Mouse (Mus musculus) erythroid progenitor cell, adult 5-6 weeks (primary cell): ENCODE data around the gene Olfr65. TPM values are rescaled to one million over a fixed set of nuclear protein-coding genes. Genes with fewer than 3 reads are reported as not detected.

ENCODE experiments used
- total RNA-seq, 2 experiments: library from RNA; stranded (forward) in 1 of 2; stranded (reverse) in 1 of 2; fragments of 150-400 nt in 1 of 2; fragments of 186-747, 209-891 nt in 1 of 2; gene quantifications; 2 replicates each; pipeline versions ENCODE4 v1.2.3 to v1.2.4; 2015 to 2017; ENCODE audit warnings: low replicate concordance in 2 of 2

Gene Olfr65
- total RNA-seq, 2 experiments from 2014 or later = not detected

Other genes starting within 250 kb of the Olfr65 start
Only the 30 nearest of the 34 such genes appear.
- gene Olfr624, start 232.3 kb upstream of the Olfr65 start, total RNA-seq (2015; ENCODE audit: low replicate concordance) = not detected in 2 replicates
- under 0.01 and 0.13 TPM in 2 replicates for gene Olfr624, start 232.3 kb upstream of the Olfr65 start, total RNA-seq (2017; ENCODE audit: low replicate concordance)
- gene Olfr625-ps1, start 220.8 kb upstream of the Olfr65 start, total RNA-seq (2015; ENCODE audit: low replicate concordance) = not detected in 2 replicates
- gene Olfr625-ps1, start 220.8 kb upstream of the Olfr65 start, total RNA-seq (2017; ENCODE audit: low replicate concordance) = not detected in 2 replicates
- not detected in 2 replicates for gene Olfr243, start 188.8 kb upstream of the Olfr65 start, total RNA-seq (2015; ENCODE audit: low replicate concordance)
- not detected in 2 replicates for gene Olfr243, start 188.8 kb upstream of the Olfr65 start, total RNA-seq (2017; ENCODE audit: low replicate concordance)
- not detected in 2 replicates for gene Olfr628, start 173.1 kb upstream of the Olfr65 start, total RNA-seq (2015; ENCODE audit: low replicate concordance)
- not detected in 2 replicates for gene Olfr628, start 173.1 kb upstream of the Olfr65 start, total RNA-seq (2017; ENCODE audit: low replicate concordance)
- not detected in 2 replicates for gene Olfr629, start 158.5 kb upstream of the Olfr65 start, total RNA-seq (2015; ENCODE audit: low replicate concordance)
- gene Olfr629, start 158.5 kb upstream of the Olfr65 start, total RNA-seq (2017; ENCODE audit: low replicate concordance) = not detected in 2 replicates
- not detected in 2 replicates for gene Olfr630, start 146.2 kb upstream of the Olfr65 start, total RNA-seq (2015; ENCODE audit: low replicate concordance)
- not detected in 2 replicates for gene Olfr630, start 146.2 kb upstream of the Olfr65 start, total RNA-seq (2017; ENCODE audit: low replicate concordance)
- gene Olfr69, start 131.9 kb upstream of the Olfr65 start, total RNA-seq (2015; ENCODE audit: low replicate concordance) = 0.84 and 2.5 TPM in 2 replicates
- gene Olfr69, start 131.9 kb upstream of the Olfr65 start, total RNA-seq (2017; ENCODE audit: low replicate concordance) = 1.7 TPM in 1 of 2 replicates, not detected in the other
- gene Olfr68, start 123.8 kb upstream of the Olfr65 start, total RNA-seq (2015; ENCODE audit: low replicate concordance) = 2.9 TPM in 1 of 2 replicates, not detected in the other
- gene Olfr68, start 123.8 kb upstream of the Olfr65 start, total RNA-seq (2017; ENCODE audit: low replicate concordance) = 0.83 and 2.8 TPM in 2 replicates
- 0.84 TPM in 1 of 2 replicates, not detected in the other for gene Olfr67, start 111.7 kb upstream of the Olfr65 start, total RNA-seq (2015; ENCODE audit: low replicate concordance)
- 1.5 and 3.3 TPM in 2 replicates for gene Olfr67, start 111.7 kb upstream of the Olfr65 start, total RNA-seq (2017; ENCODE audit: low replicate concordance)
- 26,042 and 29,427 TPM in 2 replicates for gene Hbb-bt, start 89.5 kb upstream of the Olfr65 start, total RNA-seq (2015; ENCODE audit: low replicate concordance)
- 7,139 and 8,294 TPM in 2 replicates for gene Hbb-bt, start 89.5 kb upstream of the Olfr65 start, total RNA-seq (2017; ENCODE audit: low replicate concordance)
- 118,402 and 120,100 TPM in 2 replicates for gene Hbb-bs, start 75.4 kb upstream of the Olfr65 start, total RNA-seq (2015; ENCODE audit: low replicate concordance)
- gene Hbb-bs, start 75.4 kb upstream of the Olfr65 start, total RNA-seq (2017; ENCODE audit: low replicate concordance) = 41,622 and 62,915 TPM in 2 replicates
- gene Hbb-bh2, start 63.0 kb upstream of the Olfr65 start, total RNA-seq (2015; ENCODE audit: low replicate concordance) = not detected in 2 replicates
- gene Hbb-bh2, start 63.0 kb upstream of the Olfr65 start, total RNA-seq (2017; ENCODE audit: low replicate concordance) = not detected in 2 replicates
- not detected in 2 replicates for gene Hbb-bh1, start 60.3 kb upstream of the Olfr65 start, total RNA-seq (2015; ENCODE audit: low replicate concordance)
- not detected in 2 replicates for gene Hbb-bh1, start 60.3 kb upstream of the Olfr65 start, total RNA-seq (2017; ENCODE audit: low replicate concordance)
- not detected in 2 replicates for gene Hbb-y, start 50.3 kb upstream of the Olfr65 start, total RNA-seq (2015; ENCODE audit: low replicate concordance)
- not detected in 2 replicates for gene Hbb-y, start 50.3 kb upstream of the Olfr65 start, total RNA-seq (2017; ENCODE audit: low replicate concordance)
- not detected in 2 replicates for gene Olfr66, start 17.2 kb upstream of the Olfr65 start, total RNA-seq (2015; ENCODE audit: low replicate concordance)
- not detected in 2 replicates for gene Olfr66, start 17.2 kb upstream of the Olfr65 start, total RNA-seq (2017; ENCODE audit: low replicate concordance)
- not detected in 2 replicates for gene Olfr64, start 9.0 kb upstream of the Olfr65 start, total RNA-seq (2015; ENCODE audit: low replicate concordance)
- gene Olfr64, start 9.0 kb upstream of the Olfr65 start, total RNA-seq (2017; ENCODE audit: low replicate concordance) = not detected in 2 replicates
- gene Olfr631, start 25.3 kb downstream of the Olfr65 start, total RNA-seq (2015; ENCODE audit: low replicate concordance) = not detected in 2 replicates
- gene Olfr631, start 25.3 kb downstream of the Olfr65 start, total RNA-seq (2017; ENCODE audit: low replicate concordance) = not detected in 2 replicates
- gene Olfr632, start 30.9 kb downstream of the Olfr65 start, total RNA-seq (2015; ENCODE audit: low replicate concordance) = not detected in 2 replicates
- not detected in 2 replicates for gene Olfr632, start 30.9 kb downstream of the Olfr65 start, total RNA-seq (2017; ENCODE audit: low replicate concordance)
- not detected in 2 replicates for gene Olfr633, start 41.0 kb downstream of the Olfr65 start, total RNA-seq (2015; ENCODE audit: low replicate concordance)
- 0.15 TPM in 1 of 2 replicates, not detected in the other for gene Olfr633, start 41.0 kb downstream of the Olfr65 start, total RNA-seq (2017; ENCODE audit: low replicate concordance)
- gene Olfr635, start 67.7 kb downstream of the Olfr65 start, total RNA-seq (2015; ENCODE audit: low replicate concordance) = not detected in 2 replicates
- gene Olfr635, start 67.7 kb downstream of the Olfr65 start, total RNA-seq (2017; ENCODE audit: low replicate concordance) = not detected in 2 replicates
- gene Olfr638, start 95.3 kb downstream of the Olfr65 start, total RNA-seq (2015; ENCODE audit: low replicate concordance) = not detected in 2 replicates
- gene Olfr638, start 95.3 kb downstream of the Olfr65 start, total RNA-seq (2017; ENCODE audit: low replicate concordance) = not detected in 2 replicates
- gene Olfr639, start 113.8 kb downstream of the Olfr65 start, total RNA-seq (2015; ENCODE audit: low replicate concordance) = not detected in 2 replicates
- not detected in 2 replicates for gene Olfr639, start 113.8 kb downstream of the Olfr65 start, total RNA-seq (2017; ENCODE audit: low replicate concordance)
- gene Olfr640, start 122.1 kb downstream of the Olfr65 start, total RNA-seq (2015; ENCODE audit: low replicate concordance) = not detected in 2 replicates
- not detected in 2 replicates for gene Olfr640, start 122.1 kb downstream of the Olfr65 start, total RNA-seq (2017; ENCODE audit: low replicate concordance)
- gene Olfr641, start 132.0 kb downstream of the Olfr65 start, total RNA-seq (2015; ENCODE audit: low replicate concordance) = not detected in 2 replicates
- gene Olfr641, start 132.0 kb downstream of the Olfr65 start, total RNA-seq (2017; ENCODE audit: low replicate concordance) = not detected in 2 replicates
- not detected in 2 replicates for gene Olfr642, start 149.2 kb downstream of the Olfr65 start, total RNA-seq (2015; ENCODE audit: low replicate concordance)
- not detected in 2 replicates for gene Olfr642, start 149.2 kb downstream of the Olfr65 start, total RNA-seq (2017; ENCODE audit: low replicate concordance)
- gene 4930516K23Rik, start 158.0 kb downstream of the Olfr65 start, total RNA-seq (2015; ENCODE audit: low replicate concordance) = not detected in 2 replicates
- gene 4930516K23Rik, start 158.0 kb downstream of the Olfr65 start, total RNA-seq (2017; ENCODE audit: low replicate concordance) = not detected in 2 replicates
- not detected in 2 replicates for gene Olfr644, start 168.4 kb downstream of the Olfr65 start, total RNA-seq (2015; ENCODE audit: low replicate concordance)
- gene Olfr644, start 168.4 kb downstream of the Olfr65 start, total RNA-seq (2017; ENCODE audit: low replicate concordance) = not detected in 2 replicates
- gene Olfr645, start 182.0 kb downstream of the Olfr65 start, total RNA-seq (2015; ENCODE audit: low replicate concordance) = not detected in 2 replicates
- not detected in 2 replicates for gene Olfr645, start 182.0 kb downstream of the Olfr65 start, total RNA-seq (2017; ENCODE audit: low replicate concordance)
- not detected in 2 replicates for gene Olfr646, start 201.4 kb downstream of the Olfr65 start, total RNA-seq (2015; ENCODE audit: low replicate concordance)
- not detected in 2 replicates for gene Olfr646, start 201.4 kb downstream of the Olfr65 start, total RNA-seq (2017; ENCODE audit: low replicate concordance)
- gene Ubqln5, start 226.3 kb downstream of the Olfr65 start, total RNA-seq (2015; ENCODE audit: low replicate concordance) = not detected in 2 replicates
- gene Ubqln5, start 226.3 kb downstream of the Olfr65 start, total RNA-seq (2017; ENCODE audit: low replicate concordance) = not detected in 2 replicates